Mouse (Mus musculus) cerebral cortex, adult 2 months (tissue): ENCODE results near the gene Pou2af1.

Source experiments
- WGBS: fragments of 180-500 bp; shearing (Covaris S2); methylation state at CpG from one replicate; pipeline ENCODE4 v1.1.7; 2018; 5-methylcytosine and 5-hydroxymethylcytosine counted together

Pou2af1 gene

GRCm38 (mm10) chr9:51213023-51213728 lies at the start of gene Pou2af1:
Pou2af1 (plus strand) TSS chr9:51213708.
- 77% methylated on average over 20 of the region's 20 CpGs for WGBS

- WGBS, result 91% methylated on average over 5 of the region's 5 CpGs
Observed at GRCm38 (mm10) chr9:51163989-51164388, 49.5 kb upstream of the Pou2af1 start.

GRCm38 (mm10) chr9:51165312-51166180 lies 48.0 kb upstream of the Pou2af1 start, which contains the start of gene Gm32742:
Gm32742 (minus strand) TSS chr9:51165517.
- 60% methylated on average over 6 of the region's 6 CpGs for WGBS

GRCm38 (mm10) chr9:51167954-51168353 lies 45.6 kb upstream of the Pou2af1 start:
- 58% methylated on average over 11 of the region's 11 CpGs for WGBS

GRCm38 (mm10) chr9:51168698-51169097 lies 44.8 kb upstream of the Pou2af1 start:
- WGBS, result 80% methylated on average over 5 of the region's 5 CpGs

- WGBS, result 96% methylated on average over 7 of the region's 7 CpGs
Observed at GRCm38 (mm10) chr9:51169133-51169532, 44.4 kb upstream of the Pou2af1 start.

GRCm38 (mm10) chr9:51170298-51170697 lies 43.2 kb upstream of the Pou2af1 start:
- WGBS, result 82% methylated on average over 6 of the region's 6 CpGs

GRCm38 (mm10) chr9:51174890-51175464 lies 38.5 kb upstream of the Pou2af1 start:
- WGBS, result 73% methylated on average over 8 of the region's 8 CpGs

- WGBS, result 95% methylated on average over 1 of the region's 1 CpGs
Observed at GRCm38 (mm10) chr9:51175722-51176121, 37.8 kb upstream of the Pou2af1 start.

- 97% methylated on average over 1 of the region's 1 CpGs for WGBS
Observed at GRCm38 (mm10) chr9:51178297-51178696, 35.2 kb upstream of the Pou2af1 start.

- 20% methylated on average over 5 of the region's 5 CpGs for WGBS
Observed at GRCm38 (mm10) chr9:51180621-51181020, 32.9 kb upstream of the Pou2af1 start.

- WGBS, result 71% methylated on average over 15 of the region's 15 CpGs
Observed at GRCm38 (mm10) chr9:51182716-51183710, 30.5 kb upstream of the Pou2af1 start.

GRCm38 (mm10) chr9:51185386-51185785 lies 28.1 kb upstream of the Pou2af1 start:
- 43% methylated on average over 4 of the region's 4 CpGs for WGBS

GRCm38 (mm10) chr9:51185871-51186270 lies 27.6 kb upstream of the Pou2af1 start:
- WGBS, result 52% methylated on average over 5 of the region's 5 CpGs

GRCm38 (mm10) chr9:51190655-51191054 lies 22.9 kb upstream of the Pou2af1 start:
- WGBS, result 82% methylated on average over 3 of the region's 3 CpGs

GRCm38 (mm10) chr9:51194790-51195189 lies 18.7 kb upstream of the Pou2af1 start:
- WGBS, result 65% methylated on average over 4 of the region's 4 CpGs

- 78% methylated on average over 2 of the region's 2 CpGs for WGBS
Observed at GRCm38 (mm10) chr9:51208974-51209332, 4.6 kb upstream of the Pou2af1 start.

GRCm38 (mm10) chr9:51211191-51211590 lies 2.3 kb upstream of the Pou2af1 start:
- 79% methylated on average over 6 of the region's 6 CpGs for WGBS

- 72% methylated on average over 6 of the region's 6 CpGs for WGBS
Observed at GRCm38 (mm10) chr9:51213729-51214237, 275 bp downstream of the Pou2af1 start.

GRCm38 (mm10) chr9:51215311-51215710 lies 1.8 kb downstream of the Pou2af1 start:
- whole genome bisulfite sequencing, result 82% methylated on average over 4 of the region's 4 CpGs

- 90% methylated on average over 6 of the region's 6 CpGs for WGBS
Observed at GRCm38 (mm10) chr9:51215949-51216348, 2.4 kb downstream of the Pou2af1 start.
